Mouse (Mus musculus) 3134 (cell line): ENCODE data around the gene Ncoa5.
A peak's percentile ranks its signal among the peaks of the same experiment; 100 is the strongest.

Experiments
- DNase-seq: peaks from one replicate; pipeline ENCODE4 v3.0.0-alpha.2; 2011; ENCODE audit warnings: low spot score; ENCODE audit not compliant: insufficient read length; ENCODE audit errors: extremely low read depth

Gene Ncoa5

GRCm38 (mm10) chr2:165034131-165035057, at the start of gene Ncoa5:
TSS of gene Ncoa5 (minus strand) at chr2:165034867.
- peak; percentile 94 for DNase-seq

- no peak for DNase-seq
Measured at GRCm38 (mm10) chr2:165081257-165081656, 46.6 kb upstream of the Ncoa5 start.

- DNase-seq, result no peak
Measured at GRCm38 (mm10) chr2:165080657-165081056, 46.0 kb upstream of the Ncoa5 start.

GRCm38 (mm10) chr2:165078605-165079004, 43.9 kb upstream of the Ncoa5 start:
- DNase-seq, result no peak

GRCm38 (mm10) chr2:165078045-165078444, 43.4 kb upstream of the Ncoa5 start:
- DNase-seq, result no peak

- DNase-seq, result no peak
Measured at GRCm38 (mm10) chr2:165077055-165077454, 42.4 kb upstream of the Ncoa5 start.

GRCm38 (mm10) chr2:165074937-165075336, 40.3 kb upstream of the Ncoa5 start:
- DNase-seq, result no peak

- no peak for DNase-seq
Measured at GRCm38 (mm10) chr2:165074081-165074884, 39.6 kb upstream of the Ncoa5 start.

GRCm38 (mm10) chr2:165073381-165073781, 38.7 kb upstream of the Ncoa5 start:
- DNase-seq, result no peak

GRCm38 (mm10) chr2:165070096-165070816, 35.6 kb upstream of the Ncoa5 start:
- DNase-seq, result no peak

GRCm38 (mm10) chr2:165068806-165069205, 34.1 kb upstream of the Ncoa5 start:
- no peak for DNase-seq

- no peak for DNase-seq
Measured at GRCm38 (mm10) chr2:165064489-165064888, 29.8 kb upstream of the Ncoa5 start.

- no peak for DNase-seq
Measured at GRCm38 (mm10) chr2:165061638-165062433, 27.2 kb upstream of the Ncoa5 start.

GRCm38 (mm10) chr2:165059961-165060360, 25.3 kb upstream of the Ncoa5 start:
- no peak for DNase-seq

- DNase-seq, result no peak
Measured at GRCm38 (mm10) chr2:165056377-165057085, 21.9 kb upstream of the Ncoa5 start.

- DNase-seq, result no peak
Measured at GRCm38 (mm10) chr2:165055905-165056304, 21.2 kb upstream of the Ncoa5 start.

- no peak for DNase-seq
Measured at GRCm38 (mm10) chr2:165054888-165055852, 20.5 kb upstream of the Ncoa5 start, which contains the start of gene Cd40. TSS of gene Cd40 (plus strand) at chr2:165055627.

- no peak for DNase-seq
Measured at GRCm38 (mm10) chr2:165051566-165051965, 16.9 kb upstream of the Ncoa5 start.
